Mouse (Mus musculus) olfactory bulb, adult 2 months (tissue): Measurements from ENCODE around the gene Olfr97. TPM values are rescaled to one million over a fixed set of nuclear protein-coding genes. Genes with fewer than 3 reads are reported as not detected.

Source experiments
- H3K27ac ChIP-seq: fragments of 200-500 bp; 2 replicates; pipeline ENCODE4 v1.5.1; 2012; ENCODE audit warnings: low read depth, low read length; ENCODE audit not compliant: insufficient read depth
- H3K4me1 ChIP-seq: fragments of 200-500 bp; 2 replicates; pipeline ENCODE4 v1.6.1; 2012; ENCODE audit warnings: low read length; ENCODE audit not compliant: control insufficient read depth, insufficient read depth
- H3K4me3 ChIP-seq: fragments of 200-500 bp; 2 replicates; pipeline ENCODE4 v1.5.1; 2012; ENCODE audit warnings: mild to moderate bottlenecking, low read depth, low read length, moderate library complexity; ENCODE audit not compliant: insufficient read depth
- CTCF ChIP-seq: fragments of 200-500 bp; IDR thresholded peaks from 2 replicates; pipeline ENCODE4 v1.5.1; 2012; ENCODE audit warnings: low read depth, mild to moderate bottlenecking, low read length, moderate library complexity; ENCODE audit not compliant: insufficient read depth
- POLR2A ChIP-seq: fragments of 200-500 bp; IDR thresholded peaks from 2 replicates; pipeline ENCODE4 v1.6.1; 2012; ENCODE audit warnings: mild to moderate bottlenecking, low read depth, low read length, moderate library complexity; ENCODE audit not compliant: insufficient read depth
- whole genome bisulfite sequencing: fragments of 180-500 bp; shearing (Covaris S2); methylation state at CpG from one replicate; pipeline ENCODE4 v1.1.7; 2018; 5-methylcytosine and 5-hydroxymethylcytosine counted together
- polyA plus RNA-seq: library from polyadenylated mRNA; stranded (reverse); fragments of >200 nt; gene quantifications from 2 replicates; pipeline ENCODE4 v1.2.4, GENCODE M21; 2012; ENCODE audit warnings: low replicate concordance; ENCODE audit not compliant: missing spikeins, insufficient read depth, insufficient read length

Gene Olfr97
- polyA plus RNA-seq, 1 experiment = not detected

- Histone ChIP-seq H3K4me1 (no peaks in the 10 kb centered on the region), H3K27ac (no peak overlapping the region), H3K4me3 (no peak overlapping the region)
- TF ChIP-seq POLR2A (no peak), CTCF (no peak)
Observed at GRCm38 (mm10) chr17:37249460-37249859, 12.3 kb upstream of the Olfr97 start.

GRCm38 (mm10) chr17:37246715-37247114 lies 9.6 kb upstream of the Olfr97 start:
- Histone ChIP-seq H3K4me3 (no peak overlapping the region), H3K4me1 (no peaks in the 10 kb centered on the region), H3K27ac (no peak overlapping the region)
- TF ChIP-seq CTCF = no peak
- TF ChIP-seq POLR2A = no peak
- WGBS = 22% methylated on average over 5 of the region's 5 CpGs

- Histone ChIP-seq H3K27ac (no peak overlapping the region), H3K4me3 (no peak overlapping the region), H3K4me1 (no peaks in the 10 kb centered on the region)
- 59% methylated on average over 3 of the region's 3 CpGs for WGBS
- TF ChIP-seq POLR2A (no peak), CTCF (no peak)
Observed at GRCm38 (mm10) chr17:37242198-37242597, 5.1 kb upstream of the Olfr97 start.

GRCm38 (mm10) chr17:37221879-37222278 lies 15.3 kb downstream of the Olfr97 start:
- H3K4me3 ChIP-seq = no peak overlapping the region
- H3K4me1 ChIP-seq = no peaks in the 10 kb centered on the region
- 24% methylated on average over 1 of the region's 1 CpGs for WGBS
- H3K27ac ChIP-seq = no peak overlapping the region
- TF ChIP-seq POLR2A (no peak), CTCF (no peak)

- 54% methylated on average over 4 of the region's 4 CpGs for WGBS
- no peak within 1 kb of the TSS for H3K4me3 ChIP-seq
- H3K27ac ChIP-seq = no peak within 1 kb of the TSS
- TF ChIP-seq CTCF (no peak), POLR2A (no peak)
- no peaks in the 10 kb centered on the region for H3K4me1 ChIP-seq
Observed at GRCm38 (mm10) chr17:37219846-37220245, 17.3 kb downstream of the Olfr97 start, which contains the start of gene Olfr96. Gene Olfr96, plus strand, starts transcription at chr17:37220146.

GRCm38 (mm10) chr17:37218486-37218885 lies 18.6 kb downstream of the Olfr97 start:
- TF ChIP-seq POLR2A (no peak), CTCF (no peak)
- no peak overlapping the region for H3K27ac ChIP-seq
- WGBS = 44% methylated on average over 3 of the region's 3 CpGs
- H3K4me1 ChIP-seq = no peaks in the 10 kb centered on the region
- H3K4me3 ChIP-seq = no peak overlapping the region

- TF ChIP-seq POLR2A (no peak), CTCF (no peak)
- 78% methylated on average over 3 of the region's 3 CpGs for WGBS
Observed at GRCm38 (mm10) chr17:37213018-37213417, 24.1 kb downstream of the Olfr97 start, which contains the start of gene Olfr95. Gene Olfr95, minus strand, starts transcription at chr17:37213118.

GRCm38 (mm10) chr17:37210884-37211768 lies 26.0 kb downstream of the Olfr97 start:
- Histone ChIP-seq H3K4me3 (peak overlapping the region; percentile 8; the same call in 1 of the 2 replicates), H3K27ac (no peak overlapping the region), H3K4me1 (peaks cover 8% of the 10 kb centered on the region)
- WGBS = 20% methylated on average over 40 of the region's 40 CpGs
- no peak for TF ChIP-seq CTCF
- TF ChIP-seq POLR2A = no peak

More at GRCm38 (mm10) chr17:37213018-37213417, 24.1 kb downstream of the Olfr97 start, which contains the start of gene Olfr95:
- Histone ChIP-seq H3K4me3 (no peak within 1 kb of the TSS), H3K27ac (no peak within 1 kb of the TSS), H3K4me1 (peaks cover 8% of the 10 kb centered on the region)

GRCm38 (mm10) chr17:37203917-37204236 lies 33.3 kb downstream of the Olfr97 start:
- no peaks in the 10 kb centered on the region for H3K4me1 ChIP-seq
- no peak overlapping the region for H3K27ac ChIP-seq
- WGBS = 22% methylated on average over 3 of the region's 3 CpGs
- no peak for TF ChIP-seq CTCF
- no peak overlapping the region for H3K4me3 ChIP-seq
